Mouse (Mus musculus): ENCODE data around the gene 1700030J22Rik.
A peak's percentile ranks its signal among the peaks of the same experiment; 100 is the strongest.

Gene 1700030J22Rik

GRCm38 (mm10) chr8:116978631-116979256 lies at the start of gene 1700030J22Rik:
Gene 1700030J22Rik, minus strand, starts transcription at chr8:116978959.
- peak; percentile 99 for DNase-seq (ENCODE audit: low read depth, low spot score)

- no peak for DNase-seq (ENCODE audit: low read depth, low spot score)
Observed at GRCm38 (mm10) chr8:117027601-117028000, 48.8 kb upstream of the 1700030J22Rik start.

GRCm38 (mm10) chr8:117022297-117022993 lies 43.7 kb upstream of the 1700030J22Rik start:
- DNase-seq (ENCODE audit: low read depth, low spot score), result peak; percentile 4

- peak; percentile 71 for DNase-seq (ENCODE audit: low read depth, low spot score)
Observed at GRCm38 (mm10) chr8:117019323-117020275, 40.8 kb upstream of the 1700030J22Rik start.

GRCm38 (mm10) chr8:117017896-117018295 lies 39.1 kb upstream of the 1700030J22Rik start:
- no peak for DNase-seq (ENCODE audit: low read depth, low spot score)

- DNase-seq (ENCODE audit: low read depth, low spot score), result no peak
Observed at GRCm38 (mm10) chr8:117017006-117017405, 38.2 kb upstream of the 1700030J22Rik start.

- DNase-seq (ENCODE audit: low read depth, low spot score), result no peak
Observed at GRCm38 (mm10) chr8:117015670-117016069, 36.9 kb upstream of the 1700030J22Rik start.

- no peak for DNase-seq (ENCODE audit: low read depth, low spot score)
Observed at GRCm38 (mm10) chr8:117011366-117011765, 32.6 kb upstream of the 1700030J22Rik start.

GRCm38 (mm10) chr8:116994016-116994716 lies 15.4 kb upstream of the 1700030J22Rik start:
- no peak for DNase-seq (ENCODE audit: low read depth, low spot score)

GRCm38 (mm10) chr8:116993095-116993867 lies 14.5 kb upstream of the 1700030J22Rik start, which contains the start of gene Gcsh:
Gene Gcsh, minus strand, starts transcription at chr8:116993537.
- peak; percentile 99 for DNase-seq (ENCODE audit: low read depth, low spot score)

- peak; percentile 56 for DNase-seq (ENCODE audit: low read depth, low spot score)
Observed at GRCm38 (mm10) chr8:116992176-116992971, 13.6 kb upstream of the 1700030J22Rik start.

GRCm38 (mm10) chr8:116991241-116991640 lies 12.5 kb upstream of the 1700030J22Rik start:
- DNase-seq (ENCODE audit: low read depth, low spot score), result no peak

- DNase-seq (ENCODE audit: low read depth, low spot score), result no peak
Observed at GRCm38 (mm10) chr8:116989842-116990241, 11.1 kb upstream of the 1700030J22Rik start.

GRCm38 (mm10) chr8:116980117-116980516 lies 1.4 kb upstream of the 1700030J22Rik start:
- DNase-seq (ENCODE audit: low read depth, low spot score), result peak; percentile 76

GRCm38 (mm10) chr8:116978052-116978451 lies 707 bp downstream of the 1700030J22Rik start:
- DNase-seq (ENCODE audit: low read depth, low spot score), result peak; percentile 50

- DNase-seq (ENCODE audit: low read depth, low spot score), result no peak
Observed at GRCm38 (mm10) chr8:116975606-116976005, 3.2 kb downstream of the 1700030J22Rik start.

- no peak for DNase-seq (ENCODE audit: low read depth, low spot score)
Observed at GRCm38 (mm10) chr8:116975066-116975465, 3.7 kb downstream of the 1700030J22Rik start.

GRCm38 (mm10) chr8:116969531-116969930 lies 9.2 kb downstream of the 1700030J22Rik start:
- no peak for DNase-seq (ENCODE audit: low read depth, low spot score)

GRCm38 (mm10) chr8:116954415-116954814 lies 24.3 kb downstream of the 1700030J22Rik start:
- peak; percentile 90 for DNase-seq (ENCODE audit: low read depth, low spot score)

GRCm38 (mm10) chr8:116952428-116952827 lies 26.3 kb downstream of the 1700030J22Rik start:
- DNase-seq (ENCODE audit: low read depth, low spot score), result no peak
